Mouse (Mus musculus) gastrocnemius, postnatal 10 days (tissue): ENCODE measurements around the gene Med31. TPM values are rescaled to one million over a fixed set of nuclear protein-coding genes. Genes with fewer than 3 reads are reported as not detected.
"Not testable (repeated sequence)": the region's sequence is repeated elsewhere in the genome, so short reads cannot be mapped to it uniquely, and the experiment has no call there.

Experiments used
- DNase-seq: peaks from one replicate; pipeline ENCODE4 v3.0.0; 2021; ENCODE audit warnings: mixed read lengths
- total RNA-seq, 2 experiments: library from RNA; stranded (reverse); gene quantifications; 2 replicates each; pipeline ENCODE4 v1.2.3; 2021

The Med31 gene
- total RNA-seq, 2 experiments from 2014 or later = 8.2 to 9.2 TPM

DNA sequence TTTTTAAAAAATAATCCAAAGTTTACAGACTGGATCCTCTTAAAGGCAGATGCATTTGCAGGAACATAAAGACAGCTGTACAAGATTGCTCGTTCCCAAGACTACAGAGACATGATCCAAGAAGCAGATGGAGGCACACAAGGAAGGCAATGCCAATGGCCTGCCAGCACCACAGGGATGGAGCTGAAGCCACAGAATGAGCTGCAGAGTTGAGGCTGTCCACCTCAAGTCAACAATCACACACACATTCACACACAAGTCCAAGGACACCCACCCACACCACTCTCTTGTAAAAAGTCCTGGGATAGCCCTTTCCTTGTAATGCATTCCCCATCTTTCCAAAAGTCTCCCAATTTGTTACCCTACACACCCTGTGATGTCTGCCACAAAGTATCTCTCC, 12.0 kb downstream of the Med31 start:
- no peak for DNase-seq

DNA sequence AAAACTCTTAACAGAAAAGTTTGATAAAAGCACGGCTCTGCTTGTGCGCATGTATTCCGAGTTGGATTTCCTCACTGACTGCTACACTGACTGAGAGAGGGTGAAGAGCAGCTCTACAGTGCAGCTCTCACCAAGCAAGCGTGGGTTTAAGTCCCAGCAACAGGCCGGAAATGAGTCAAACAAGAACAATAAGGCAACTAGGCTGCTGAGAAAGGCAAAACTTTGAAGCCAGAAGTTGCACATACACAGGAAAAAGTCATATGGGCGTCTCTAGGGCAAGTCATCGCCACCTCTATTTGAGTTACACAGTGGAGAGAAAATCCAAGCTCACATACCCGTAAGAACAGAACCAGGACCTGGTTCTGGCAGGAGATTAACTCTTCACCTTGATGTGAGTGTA, 18.9 kb downstream of the Med31 start:
- no peak for DNase-seq

DNA sequence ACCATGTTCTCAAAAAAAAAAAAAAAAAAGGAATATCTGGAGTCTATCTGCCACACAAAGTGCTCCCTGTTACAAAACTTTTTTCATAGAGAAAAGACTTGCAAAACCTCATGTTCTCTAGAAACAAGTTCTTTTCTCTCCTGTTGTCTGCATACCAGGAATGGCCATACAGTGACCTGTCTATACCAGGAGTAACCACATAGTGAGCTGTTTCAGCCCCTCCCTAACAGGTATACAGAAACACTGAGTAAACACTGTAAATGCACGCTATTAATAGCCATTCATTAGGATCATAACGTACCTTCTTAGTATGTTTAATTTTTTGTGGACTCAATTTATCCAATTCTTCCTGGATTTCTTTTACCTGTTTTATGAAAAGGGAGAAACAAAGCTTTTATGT, 21.1 kb downstream of the Med31 start:
- no peak for DNase-seq

DNA sequence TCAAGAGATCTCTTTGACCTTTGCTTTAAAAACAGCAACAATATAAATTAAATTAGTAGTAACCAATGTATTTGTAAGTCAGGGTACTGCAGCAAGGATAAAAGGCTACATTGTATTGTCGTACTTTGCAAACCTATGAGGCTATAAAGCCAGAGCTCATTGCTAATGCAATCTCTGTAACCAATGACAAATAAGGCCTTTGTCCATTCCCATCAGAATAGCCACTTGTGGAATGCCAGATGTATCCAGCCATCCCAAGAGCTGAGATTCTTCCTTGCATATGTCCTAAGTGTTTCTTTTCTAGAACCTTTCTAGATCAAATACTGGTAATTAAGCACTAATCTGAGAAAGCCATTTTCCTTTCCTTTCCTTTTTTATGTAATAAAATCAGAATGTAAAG, 24.5 kb downstream of the Med31 start:
- no peak for DNase-seq

- no peak for DNase-seq
Observed at GRCm38 (mm10) chr11:72184252-72184651, 31.1 kb downstream of the Med31 start.

- DNase-seq = no peak
Observed at GRCm38 (mm10) chr11:72181136-72181535, 34.3 kb downstream of the Med31 start.

- no peak for DNase-seq
Observed at GRCm38 (mm10) chr11:72180556-72180955, 34.8 kb downstream of the Med31 start.

DNA sequence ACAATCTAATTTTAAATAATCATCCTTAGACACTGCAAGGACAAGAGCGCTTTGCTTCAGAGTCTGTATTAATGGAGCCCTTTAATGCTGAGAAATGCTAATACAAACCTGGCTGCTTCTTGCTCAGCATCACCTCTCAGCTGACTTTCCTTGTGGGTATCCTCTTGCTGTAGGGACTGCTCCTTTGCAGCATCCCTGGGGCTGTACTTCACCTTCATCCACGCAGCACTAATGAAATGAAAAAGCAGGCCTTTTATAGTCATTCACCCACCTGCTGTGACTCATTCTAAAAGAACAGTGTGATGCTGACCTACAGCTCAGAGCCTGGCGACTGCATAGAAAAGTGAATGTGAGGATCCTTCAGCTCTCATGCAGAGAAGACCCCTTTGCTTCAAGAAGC, 38.8 kb downstream of the Med31 start:
- no peak for DNase-seq

DNA sequence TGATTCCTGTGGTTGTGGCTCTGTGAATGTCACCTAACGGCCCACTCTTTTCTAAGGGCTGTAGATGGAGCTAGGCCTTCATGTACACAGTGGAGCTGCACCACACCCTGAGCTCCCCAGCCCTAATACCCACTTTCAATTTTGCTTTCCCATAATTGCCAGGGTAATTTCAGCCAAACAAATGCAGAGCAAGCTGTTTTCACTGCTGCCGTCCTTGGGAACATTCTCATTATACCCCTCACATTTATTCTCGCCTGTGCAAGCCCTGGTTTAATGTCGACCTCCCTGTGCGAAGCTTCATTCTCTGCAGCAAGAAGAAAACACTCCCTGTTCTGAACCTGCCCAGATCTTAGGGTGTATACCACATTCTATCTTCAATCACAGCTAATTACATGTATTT, 39.4 kb downstream of the Med31 start:
- DNase-seq = no peak

DNA sequence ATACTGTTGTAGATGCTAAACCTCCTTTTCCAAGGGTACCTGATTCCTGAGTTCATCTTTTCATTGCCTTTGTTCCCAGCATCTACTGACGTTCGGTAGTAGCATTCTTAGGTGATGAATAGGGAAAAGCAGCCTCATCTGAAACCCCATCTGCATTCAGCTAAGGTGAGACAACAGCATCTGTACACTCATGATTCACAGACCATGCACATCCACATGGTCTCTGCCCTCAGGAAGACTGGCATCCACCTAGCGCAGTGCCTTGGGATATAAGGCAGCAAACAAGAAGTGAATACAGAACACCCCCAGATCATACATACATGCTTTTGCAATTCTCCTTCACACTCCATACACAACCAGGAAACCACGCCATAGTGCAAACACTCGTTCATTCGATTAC, 40.7 kb downstream of the Med31 start:
- DNase-seq = no peak

DNA sequence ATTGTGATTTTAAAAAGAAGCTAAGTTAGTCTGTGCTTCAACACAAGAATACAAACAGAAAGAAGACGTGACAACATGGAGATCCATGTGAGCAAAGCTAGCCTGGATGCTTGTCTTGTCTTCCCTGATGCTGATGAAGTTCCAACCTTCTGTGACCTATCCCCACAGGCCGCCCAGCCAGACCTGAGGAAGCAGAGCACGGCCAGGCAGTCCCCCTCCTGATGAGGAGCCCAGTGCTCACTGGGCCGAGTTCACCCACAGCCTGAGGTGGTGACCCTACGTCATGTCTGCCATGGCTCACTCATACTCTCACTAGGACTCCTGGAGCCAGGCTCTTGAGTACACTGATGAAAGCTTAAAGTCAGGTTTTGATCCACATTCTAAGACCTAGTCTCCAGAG, 41.9 kb downstream of the Med31 start:
- no peak for DNase-seq

- DNase-seq = not testable (repeated sequence)
Observed at GRCm38 (mm10) chr11:72171906-72172305, 43.5 kb downstream of the Med31 start.

GRCm38 (mm10) chr11:72169871-72170270, 45.5 kb downstream of the Med31 start:
- no peak for DNase-seq

DNA sequence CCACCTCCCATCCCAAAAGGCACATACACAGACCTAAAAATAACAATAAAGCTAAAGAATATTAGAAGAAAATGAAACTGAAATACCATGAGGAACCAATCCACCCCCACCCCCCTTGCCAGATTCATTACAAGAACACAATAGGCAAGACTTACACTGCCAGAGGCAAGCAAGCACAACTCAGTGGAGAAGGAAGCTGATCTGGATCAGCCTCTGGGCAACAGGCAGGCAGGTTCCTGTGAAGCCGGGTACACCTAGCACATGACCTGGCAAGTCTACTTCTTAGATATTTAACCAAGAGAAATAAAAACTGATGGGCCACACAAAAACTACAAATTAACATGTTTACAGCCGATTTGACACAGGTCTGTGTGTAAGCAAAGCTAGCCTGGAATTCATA, 52.2 kb downstream of the Med31 start:
- DNase-seq = no peak

Other genes starting within 250 kb of the Med31 start
- gene Aipl1, start 178.1 kb downstream of the Med31 start, total RNA-seq = under 1 TPM; 0.16 to 0.23 TPM
- 10 to 100 TPM in 1 of 2 experiments, 1 to 10 TPM in 1; 9.8 to 12.4 TPM for gene Pimreg, start 173.6 kb downstream of the Med31 start, total RNA-seq
- 1 to 10 TPM; 2.2 to 2.5 TPM for gene Pitpnm3, start 79.8 kb downstream of the Med31 start, total RNA-seq
- under 1 TPM; 0.31 to 0.45 TPM for gene Gm43951, start 8.8 kb downstream of the Med31 start, total RNA-seq
- gene 4933427D14Rik, start 8.1 kb downstream of the Med31 start, total RNA-seq = 1 to 10 TPM; 2.0 to 5.6 TPM
- gene Txndc17, start 8.0 kb downstream of the Med31 start, total RNA-seq = 10 to 100 TPM; 37.9 to 40.3 TPM
- 10 to 100 TPM in 1 of 2 experiments, under 1 TPM in 1; 0.33 to 10.5 TPM for gene Slc13a5, start 51.6 kb upstream of the Med31 start, total RNA-seq
- gene Xaf1, start 86.0 kb upstream of the Med31 start, total RNA-seq = 1 to 10 TPM; 9.3 to 9.8 TPM
- gene Fbxo39, start 98.9 kb upstream of the Med31 start, total RNA-seq = not detected
- gene Tekt1, start 146.8 kb upstream of the Med31 start, total RNA-seq = 1 to 10 TPM; 1.2 to 1.4 TPM
- 100 to 1,000 TPM; 145 to 153 TPM for gene Smtnl2, start 196.1 kb upstream of the Med31 start, total RNA-seq
- gene Ggt6, start 219.9 kb upstream of the Med31 start, total RNA-seq = under 1 TPM in 1 of 2 experiments, not detected in 1; 0.28 TPM
- gene Mybbp1a, start 225.8 kb upstream of the Med31 start, total RNA-seq = 10 to 100 TPM; 74.5 to 75.9 TPM